In the genomic region with DNA sequence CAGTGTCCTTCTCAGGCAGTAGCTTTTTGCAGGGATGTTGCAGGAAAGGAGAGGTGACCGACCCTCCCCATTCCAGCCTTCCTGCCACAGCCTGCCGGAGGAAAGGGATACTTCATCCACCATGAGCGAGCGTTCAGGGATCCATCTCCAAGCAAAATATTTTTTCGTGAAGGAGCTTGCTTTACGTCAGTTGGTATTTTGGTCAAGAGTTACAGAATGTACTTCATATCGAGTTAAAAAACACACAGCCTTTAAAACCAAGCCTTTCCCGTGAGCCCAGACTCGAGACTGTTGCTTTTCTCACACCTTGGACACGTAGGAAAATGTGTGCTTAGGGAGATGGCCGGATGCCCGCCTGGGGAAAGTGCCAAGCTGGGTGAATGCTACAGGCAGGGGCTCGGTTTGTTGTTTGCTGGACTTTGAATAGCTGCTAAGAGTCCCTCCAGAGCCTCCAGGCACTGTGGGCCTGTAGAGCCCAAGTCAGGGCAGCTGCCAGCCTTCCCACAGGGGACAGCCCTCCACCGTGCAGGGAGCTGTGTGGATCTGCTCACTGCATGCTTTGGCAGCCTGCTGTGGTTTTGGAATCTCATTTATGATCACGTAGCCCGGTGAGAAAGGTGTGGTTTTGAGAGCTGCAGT, we compare ENCODE assay signal across 9 mouse cellular contexts. TPM values are rescaled to one million over a fixed set of nuclear protein-coding genes. Genes with fewer than 3 reads are reported as not detected.
A peak's percentile ranks its signal among the peaks of the same experiment; 100 is the strongest.
DNase-seq lines count a peak whose midpoint lies in the region; ATAC-seq and TF ChIP-seq lines count a peak whose summit lies in the region.
"Had no signal": no experiment of that assay in that cellular context is flagged by ENCODE, and none has a peak within 500 bp of the region (broad histone marks: within the 10 kb centered on the region; RNA-seq: fewer than 3 reads in every experiment).

No protein-coding gene starts in this region.

- peak overlapping the region; percentile 15 for H3K27ac ChIP-seq in midbrain, embryonic 13.5 days
- no peak overlapping the region for H3K27ac ChIP-seq in midbrain, embryonic 11.5 days (ENCODE audit: low read depth, low read length)
- H3K27ac ChIP-seq in forebrain, embryonic 15.5 days (replicated peaks) = peak overlapping the region; percentile 76
- peak overlapping the region; percentile 85 for H3K27ac ChIP-seq in heart, embryonic 16.5 days (ENCODE audit: low read length)
- H3K27ac ChIP-seq in lung, postnatal 0 days (ENCODE audit: low read length) = peak overlapping the region; percentile 83
- peak overlapping the region; percentile 28 for H3K27ac ChIP-seq in stomach, embryonic 15.5 days

- no peak overlapping the region for H3K4me2 ChIP-seq in midbrain, embryonic 13.5 days (replicated peaks)
- no peak overlapping the region for H3K4me2 ChIP-seq in midbrain, embryonic 11.5 days
- H3K4me2 ChIP-seq in forebrain, embryonic 15.5 days (replicated peaks) = 0 out of 2 replicates have a peak overlapping the region, but pooled peaks have one; percentile 13
- peak overlapping the region; percentile 3; the same call in 1 of the 2 replicates for H3K4me2 ChIP-seq in heart, embryonic 16.5 days (ENCODE audit: low read depth, low read length)
- H3K4me2 ChIP-seq in lung, postnatal 0 days (replicated peaks; ENCODE audit: low read depth, low read length) = no peak overlapping the region
- no peak overlapping the region for H3K4me2 ChIP-seq in stomach, embryonic 15.5 days

- 68% methylated on average over 16 of the region's 16 CpGs for WGBS in midbrain, embryonic 13.5 days
- 74% methylated on average over 16 of the region's 16 CpGs for WGBS in midbrain, embryonic 11.5 days
- 36% methylated on average over 16 of the region's 16 CpGs for WGBS in forebrain, embryonic 15.5 days
- WGBS in heart, embryonic 16.5 days = 22% methylated on average over 16 of the region's 16 CpGs
- WGBS in lung, postnatal 0 days = 10% methylated on average over 16 of the region's 16 CpGs
- WGBS in stomach, embryonic 15.5 days = 38% methylated on average over 16 of the region's 16 CpGs

- no peaks in the 10 kb centered on the region for H3K27me3 ChIP-seq in midbrain, embryonic 13.5 days
- H3K27me3 ChIP-seq in midbrain, embryonic 11.5 days (ENCODE audit: control insufficient read depth, insufficient read depth, low read length) = no peaks in the 10 kb centered on the region
- H3K27me3 ChIP-seq in forebrain, embryonic 15.5 days = no peaks in the 10 kb centered on the region
- H3K27me3 ChIP-seq in heart, embryonic 16.5 days (ENCODE audit: control insufficient read depth, insufficient read depth, low read length) = no peaks in the 10 kb centered on the region
- H3K27me3 ChIP-seq in lung, postnatal 0 days (replicated peaks; ENCODE audit: insufficient read depth, low read length) = 0 out of 2 replicates have a peak, but pooled peaks cover 2% of the 10 kb centered on the region
- H3K27me3 ChIP-seq in stomach, embryonic 15.5 days (replicated peaks) = no peaks in the 10 kb centered on the region

- H3K9ac ChIP-seq in midbrain, embryonic 13.5 days (replicated peaks) = no peak overlapping the region
- H3K9ac ChIP-seq in midbrain, embryonic 11.5 days (ENCODE audit: low read length) = no peak overlapping the region
- no peak overlapping the region for H3K9ac ChIP-seq in forebrain, embryonic 15.5 days (replicated peaks)
- peak overlapping the region; percentile 28 for H3K9ac ChIP-seq in heart, embryonic 16.5 days (ENCODE audit: low read length)
- 0 out of 2 replicates have a peak overlapping the region, but pooled peaks have one; percentile 32 for H3K9ac ChIP-seq in lung, postnatal 0 days (replicated peaks; ENCODE audit: low read depth)
- H3K9ac ChIP-seq in stomach, embryonic 15.5 days = no peak overlapping the region

- H3K36me3 ChIP-seq in midbrain, embryonic 13.5 days = no peaks in the 10 kb centered on the region
- H3K36me3 ChIP-seq in midbrain, embryonic 11.5 days (ENCODE audit: control insufficient read depth, insufficient read depth, low read length) = no peaks in the 10 kb centered on the region
- H3K36me3 ChIP-seq in forebrain, embryonic 15.5 days = no peaks in the 10 kb centered on the region
- H3K36me3 ChIP-seq in heart, embryonic 16.5 days (ENCODE audit: control insufficient read depth, insufficient read depth) = no peaks in the 10 kb centered on the region
- H3K36me3 ChIP-seq in lung, postnatal 0 days (ENCODE audit: insufficient read depth, low read length) = no peaks in the 10 kb centered on the region
- no peaks in the 10 kb centered on the region for H3K36me3 ChIP-seq in stomach, embryonic 15.5 days

- peak; percentile 84 for ATAC-seq in midbrain, embryonic 13.5 days
- ATAC-seq in midbrain, embryonic 11.5 days (ENCODE audit: low FRiP score) = no peak
- peak; percentile 93 for ATAC-seq in forebrain, embryonic 15.5 days (replicated peaks)
- ATAC-seq in heart, embryonic 16.5 days (replicated peaks; ENCODE audit: extremely low read depth, insufficient read depth, low FRiP score) = peak; percentile 72
- ATAC-seq in lung, postnatal 0 days = peak; percentile 78
- ATAC-seq in stomach, embryonic 15.5 days (ENCODE audit: insufficient read depth, low FRiP score, low read depth) = peak; percentile 77; the same call in 1 of the 2 replicates
- no peak for ATAC-seq in megakaryocyte progenitor cell, adult 5-6 weeks (replicated peaks; ENCODE audit: poor library complexity)

- no peak overlapping the region for H3K4me3 ChIP-seq in midbrain, embryonic 13.5 days (replicated peaks)
- H3K4me3 ChIP-seq in midbrain, embryonic 11.5 days (ENCODE audit: low read depth, low read length) = no peak overlapping the region
- H3K4me3 ChIP-seq in forebrain, embryonic 15.5 days = no peak overlapping the region
- H3K4me3 ChIP-seq in heart, embryonic 16.5 days (ENCODE audit: low read length) = no peak overlapping the region
- no peak overlapping the region for H3K4me3 ChIP-seq in lung, postnatal 0 days (ENCODE audit: low read depth, low read length)
- H3K4me3 ChIP-seq in stomach, embryonic 15.5 days (replicated peaks) = no peak overlapping the region

- H3K4me1 ChIP-seq in midbrain, embryonic 13.5 days (replicated peaks) = peaks cover 23% of the 10 kb centered on the region
- peaks cover 4% of the 10 kb centered on the region; the same call in 1 of the 2 replicates for H3K4me1 ChIP-seq in midbrain, embryonic 11.5 days (ENCODE audit: control insufficient read depth, insufficient read depth, low read length)
- H3K4me1 ChIP-seq in forebrain, embryonic 15.5 days = peaks cover 38% of the 10 kb centered on the region
- H3K4me1 ChIP-seq in heart, embryonic 16.5 days (ENCODE audit: control insufficient read depth, insufficient read depth, low read length) = peaks cover 45% of the 10 kb centered on the region
- peaks cover 29% of the 10 kb centered on the region; the same call in 1 of the 2 replicates for H3K4me1 ChIP-seq in lung, postnatal 0 days (ENCODE audit: insufficient read depth, low read depth, low read length)
- peaks cover 29% of the 10 kb centered on the region for H3K4me1 ChIP-seq in stomach, embryonic 15.5 days

- DNase-seq in midbrain, embryonic 11.5 days (ENCODE audit: low spot score, missing footprints) = no peak
- peak; percentile 65 to 76 for DNase-seq in layer of hippocampus, adult 18-20 months (ENCODE audit: low spot score in 2 of 2)
- DNase-seq in lung, postnatal 0 days (ENCODE audit: low spot score) = peak; percentile 95

- no peaks in the 10 kb centered on the region for H3K9me3 ChIP-seq in midbrain, embryonic 13.5 days
- H3K9me3 ChIP-seq in midbrain, embryonic 11.5 days (ENCODE audit: control insufficient read depth, low read length) = no peaks in the 10 kb centered on the region
- no peaks in the 10 kb centered on the region for H3K9me3 ChIP-seq in forebrain, embryonic 15.5 days
- no peaks in the 10 kb centered on the region; the same call in 1 of the 2 replicates for H3K9me3 ChIP-seq in heart, embryonic 16.5 days (replicated peaks; ENCODE audit: control insufficient read depth, low read length)
- H3K9me3 ChIP-seq in lung, postnatal 0 days (ENCODE audit: low read length) = no peaks in the 10 kb centered on the region
- no peaks in the 10 kb centered on the region for H3K9me3 ChIP-seq in stomach, embryonic 15.5 days

- TF ChIP-seq CTCF in lung, postnatal 0 days (IDR thresholded peaks at IDR 0.05) = no peak

- peak; percentile 99 for TF ChIP-seq EP300 in lung, postnatal 0 days (IDR thresholded peaks at IDR 0.05)

RNA-seq across cellular contexts. Expression of a gene that starts 20.6 kb away (rescaled TPM):
- 28.3 and 30.8 TPM in 2 replicates for polyA plus RNA-seq in midbrain, embryonic 13.5 days (2015; fragmentation: Nextera tagmentation; extraction: Ambion mirVana)
- 3.7 and 4.1 TPM in 2 replicates for polyA plus RNA-seq in midbrain, embryonic 11.5 days (2014; fragmentation: Nextera tagmentation; extraction: Ambion mirVana)
- 29.0 and 35.6 TPM in 2 replicates for polyA plus RNA-seq in forebrain, embryonic 15.5 days (2015; fragmentation: Nextera tagmentation; extraction: Ambion mirVana)
- polyA plus RNA-seq in heart, embryonic 16.5 days (2015; fragmentation: Nextera tagmentation; extraction: Ambion mirVana) = 4.6 and 6.5 TPM in 2 replicates
- total RNA-seq in layer of hippocampus, adult 18-20 months (2021) = 10 to 100 TPM; 40.1 to 43.6 TPM
- polyA plus RNA-seq in lung, postnatal 0 days (2015; fragmentation: Nextera tagmentation; extraction: Ambion mirVana) = 4.8 and 5.7 TPM in 2 replicates
- 10.1 and 10.5 TPM in 2 replicates for polyA plus RNA-seq in stomach, embryonic 15.5 days (2015; fragmentation: Nextera tagmentation; extraction: Ambion mirVana)
- 1.1 TPM in 2 replicates for total RNA-seq in megakaryocyte progenitor cell, adult 5-6 weeks (2015)
- 2.0 and 2.4 TPM in 2 replicates for total RNA-seq in megakaryocyte progenitor cell, adult 5-6 weeks (2017)

RNA-seq across cellular contexts. Expression of a gene that starts 44.4 kb away (rescaled TPM):
- polyA plus RNA-seq in midbrain, embryonic 13.5 days (2015; fragmentation: Nextera tagmentation; extraction: Ambion mirVana) = 8.7 and 9.0 TPM in 2 replicates
- 3.5 and 4.2 TPM in 2 replicates for polyA plus RNA-seq in midbrain, embryonic 11.5 days (2014; fragmentation: Nextera tagmentation; extraction: Ambion mirVana)
- 12.9 and 13.1 TPM in 2 replicates for polyA plus RNA-seq in forebrain, embryonic 15.5 days (2015; fragmentation: Nextera tagmentation; extraction: Ambion mirVana)
- polyA plus RNA-seq in heart, embryonic 16.5 days (2015; fragmentation: Nextera tagmentation; extraction: Ambion mirVana) = 28.2 and 28.7 TPM in 2 replicates
- total RNA-seq in layer of hippocampus, adult 18-20 months (2021) = 10 to 100 TPM; 36.5 to 44.2 TPM
- polyA plus RNA-seq in lung, postnatal 0 days (2015; fragmentation: Nextera tagmentation; extraction: Ambion mirVana) = 20.0 and 41.4 TPM in 2 replicates
- 11.5 and 13.5 TPM in 2 replicates for polyA plus RNA-seq in stomach, embryonic 15.5 days (2015; fragmentation: Nextera tagmentation; extraction: Ambion mirVana)
- total RNA-seq in megakaryocyte progenitor cell, adult 5-6 weeks (2015) = 0.22 TPM in 1 of 2 replicates, not detected in the other
- total RNA-seq in megakaryocyte progenitor cell, adult 5-6 weeks (2017) = not detected in 2 replicates
- total RNA-seq: MEL had no signal

Comparison
In these comparisons a context has a peak if more than half of its experiments do, and no peak if none do; other contexts are left out.
1. ATAC-seq: peak in midbrain, embryonic 13.5 days (single experiment), forebrain, embryonic 15.5 days (single experiment), heart, embryonic 16.5 days (single experiment), lung, postnatal 0 days (single experiment) and stomach, embryonic 15.5 days (single experiment); none in midbrain, embryonic 11.5 days (single experiment) and megakaryocyte progenitor cell, adult 5-6 weeks (single experiment).
2. H3K4me2 ChIP-seq: peak in forebrain, embryonic 15.5 days (single experiment) and heart, embryonic 16.5 days (single experiment); none in midbrain, embryonic 13.5 days (single experiment), midbrain, embryonic 11.5 days (single experiment), lung, postnatal 0 days (single experiment) and stomach, embryonic 15.5 days (single experiment).
3. H3K9ac ChIP-seq: peak in heart, embryonic 16.5 days (single experiment) and lung, postnatal 0 days (single experiment); none in midbrain, embryonic 13.5 days (single experiment), midbrain, embryonic 11.5 days (single experiment), forebrain, embryonic 15.5 days (single experiment) and stomach, embryonic 15.5 days (single experiment).